Mouse (Mus musculus): ENCODE results near the gene Capza1. TPM values are rescaled to one million over a fixed set of nuclear protein-coding genes. Genes with fewer than 3 reads are reported as not detected.

Gene Capza1
- 19.4 and 21.4 TPM in 2 replicates for polyA plus RNA-seq (2012; ENCODE audit: low replicate concordance)

GRCm38 (mm10) chr3:104863786-104864650, at the start of gene Capza1, which contains the start of gene St7l:
Gene Capza1, minus strand, starts transcription at chr3:104864505.
Gene St7l, plus strand, starts transcription at chr3:104864005.

GRCm38 (mm10) chr3:104817991-104818748, 46.1 kb downstream of the Capza1 start, which contains the start of gene Mov10:
Gene Mov10, minus strand, starts transcription at chr3:104818563.

DNA sequence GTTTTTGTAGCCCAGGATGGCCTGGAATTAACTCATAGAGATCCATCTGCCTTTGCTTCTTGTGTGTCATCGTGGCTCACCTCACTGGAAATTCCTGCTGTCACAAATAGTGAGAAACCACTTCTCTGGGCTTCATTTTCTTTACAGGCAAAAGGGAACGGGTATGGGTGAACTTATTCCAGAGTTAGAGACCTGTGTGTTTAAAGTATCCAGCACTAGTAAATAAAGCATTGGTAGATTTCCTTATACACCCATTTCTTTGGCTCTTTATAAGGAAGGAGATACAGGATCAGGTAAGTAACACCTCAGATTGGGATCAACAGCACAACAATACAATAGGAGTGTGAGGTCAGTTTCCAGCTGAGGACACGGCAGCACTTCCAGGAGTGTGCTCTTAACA, 76.2 kb downstream of the Capza1 start, which contains the start of gene Rhoc:
Gene Rhoc, plus strand, starts transcription at position 301 of the 400 bp plus-strand sequence.

DNA sequence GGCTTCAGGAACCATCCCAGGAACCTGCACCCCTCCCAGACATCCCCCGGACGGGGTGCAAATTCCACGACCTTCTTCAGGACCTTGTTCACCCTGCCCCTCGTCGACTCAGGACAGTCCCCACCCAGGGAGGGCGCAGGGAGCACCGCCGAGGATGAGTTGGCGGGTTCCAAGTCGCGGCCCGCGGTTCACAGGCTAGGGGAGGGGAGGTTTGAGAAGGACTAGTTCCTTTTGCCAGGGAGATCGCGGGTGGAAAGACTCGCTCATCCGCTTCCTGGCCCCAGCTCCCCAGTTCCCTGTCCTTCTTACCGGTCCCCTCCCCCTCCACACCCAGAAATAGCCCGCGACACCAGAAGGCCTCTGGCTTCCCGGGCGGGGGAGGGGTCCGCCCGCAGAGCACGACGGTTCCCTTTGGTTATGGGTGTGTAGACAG, 82.8 kb downstream of the Capza1 start, which contains the start of gene Fam19a3:
Gene Fam19a3, minus strand, starts transcription at position 370 of the 433 bp plus-strand sequence.

DNA sequence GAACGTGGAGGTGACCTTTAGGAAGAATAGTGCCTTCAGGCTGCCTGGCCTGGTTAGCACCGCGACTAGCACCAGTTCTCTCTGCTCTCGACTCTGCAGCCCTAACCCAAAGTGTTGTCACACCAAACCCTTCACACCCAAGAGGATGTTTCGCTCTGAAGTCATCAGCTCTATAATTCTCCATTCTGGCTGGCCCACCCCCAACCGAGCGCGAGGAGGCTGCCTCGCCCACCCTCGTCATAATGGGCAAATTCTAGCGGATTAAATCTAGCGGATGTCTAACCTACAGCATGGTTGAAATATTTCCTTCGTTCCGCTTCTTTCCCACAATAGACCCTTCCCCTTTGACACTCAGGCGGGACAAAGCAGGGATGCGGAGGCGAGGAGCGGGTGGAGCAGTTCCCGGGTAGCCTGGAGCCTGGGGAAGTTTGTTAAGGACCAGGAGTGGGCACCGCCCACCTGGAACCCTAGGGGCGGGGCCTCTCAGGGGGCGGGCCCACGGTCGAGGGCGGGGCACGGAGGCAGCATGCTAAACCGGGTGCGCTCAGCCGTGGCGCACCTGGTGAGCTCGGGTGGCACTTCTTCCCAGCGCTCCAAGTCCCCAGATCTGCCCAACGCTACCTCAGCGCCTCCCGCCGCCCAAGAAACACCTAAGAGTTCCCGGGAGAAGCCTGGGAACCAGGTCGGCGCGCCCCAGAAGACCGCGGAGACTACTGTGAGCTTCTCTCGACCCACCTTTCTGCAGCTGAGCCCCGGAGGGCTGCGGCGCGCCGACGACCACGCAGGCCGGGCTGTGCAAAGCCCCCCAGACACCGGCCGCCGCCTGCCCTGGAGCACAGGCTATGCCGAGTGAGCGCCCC, 83.5 kb downstream of the Capza1 start, which contains the start of gene Ppm1j:
Gene Ppm1j, plus strand, starts transcription at position 496 of the 860 bp plus-strand sequence.

Other genes with a start within 250 kb of the Capza1 start
- gene Slc16a1, start 225.8 kb downstream of the Capza1 start, polyA plus RNA-seq (2012; ENCODE audit: low replicate concordance): 8.5 and 39.0 TPM in 2 replicates
- 32.6 and 73.2 TPM in 2 replicates for gene Ppm1j, start 83.4 kb downstream of the Capza1 start, polyA plus RNA-seq (2012; ENCODE audit: low replicate concordance)
- 0.58 and 0.97 TPM in 2 replicates for gene Fam19a3, start 82.7 kb downstream of the Capza1 start, polyA plus RNA-seq (2012; ENCODE audit: low replicate concordance)
- gene Rhoc, start 76.1 kb downstream of the Capza1 start, polyA plus RNA-seq (2012; ENCODE audit: low replicate concordance): 21.0 and 44.1 TPM in 2 replicates
- 37.0 and 47.0 TPM in 2 replicates for gene Mov10, start 45.9 kb downstream of the Capza1 start, polyA plus RNA-seq (2012; ENCODE audit: low replicate concordance)
- 6.3 and 6.4 TPM in 2 replicates for gene St7l, start 500 bp downstream of the Capza1 start, polyA plus RNA-seq (2012; ENCODE audit: low replicate concordance)
- gene Wnt2b, start 97.4 kb upstream of the Capza1 start, polyA plus RNA-seq (2012; ENCODE audit: low replicate concordance): 0.03 TPM in 1 of 2 replicates, not detected in the other
- gene Cttnbp2nl, start 188.6 kb upstream of the Capza1 start, polyA plus RNA-seq (2012; ENCODE audit: low replicate concordance): 1.1 and 4.1 TPM in 2 replicates
- not detected in 2 replicates for gene 4930564D02Rik, start 202.3 kb upstream of the Capza1 start, polyA plus RNA-seq (2012; ENCODE audit: low replicate concordance)

Data from hematopoietic multipotent progenitor cell, adult 10-12 weeks (in vitro differentiated cells).